Mouse (Mus musculus) megakaryocyte, embryonic 14.5 days (primary cell): ENCODE results near the gene Smyd3. TPM values are rescaled to one million over a fixed set of nuclear protein-coding genes. Genes with fewer than 3 reads are reported as not detected.

Source experiments
- H3K27me3 ChIP-seq: replicated peaks from 2 replicates; pipeline ENCODE3; 2012; ENCODE audit warnings: inconsistent platforms
- H3K36me3 ChIP-seq: replicated peaks from 2 replicates; pipeline ENCODE3; 2012; ENCODE audit warnings: low read length, inconsistent platforms, mixed read lengths
- H3K4me1 ChIP-seq: 2 replicates; pipeline ENCODE4 v1.6.1; 2012; ENCODE audit warnings: inconsistent platforms
- H3K4me3 ChIP-seq: replicated peaks from 2 replicates; pipeline ENCODE3; 2012; ENCODE audit warnings: moderate library complexity, mild to moderate bottlenecking, inconsistent platforms
- H3K9me3 ChIP-seq: 2 replicates; pipeline ENCODE4 v1.6.1; 2012; ENCODE audit warnings: inconsistent platforms
- FLI1 ChIP-seq: IDR thresholded peaks from 2 replicates; pipeline ENCODE4 v1.6.1; 2012; ENCODE audit warnings: low read length, inconsistent platforms, mixed read lengths
- GATA1 ChIP-seq: IDR thresholded peaks from 3 replicates; pipeline ENCODE4 v1.6.1; 2012; ENCODE audit warnings: mixed read lengths, low read length, inconsistent platforms, borderline replicate concordance
- polyA plus RNA-seq: library from polyadenylated mRNA; stranded (reverse); fragments of >175 nt; gene quantifications from 2 replicates; pipeline ENCODE4 v1.2.3, GENCODE M21; 2012; ENCODE audit warnings: low replicate concordance; ENCODE audit not compliant: insufficient read depth

The Smyd3 gene
- polyA plus RNA-seq, 1 experiment, result 2.4 TPM

- TF ChIP-seq FLI1, result no peak
- TF ChIP-seq GATA1, result no peak
- Histone ChIP-seq H3K27me3 (no peaks in the 10 kb centered on the region), H3K9me3 (peaks cover 11% of the 10 kb centered on the region)
Measured at GRCm38 (mm10) chr1:179361481-179362466, 156.1 kb downstream of the Smyd3 start.

GRCm38 (mm10) chr1:179357111-179357510, 160.7 kb downstream of the Smyd3 start:
- no peak overlapping the region for H3K4me3 ChIP-seq
- no peaks in the 10 kb centered on the region for H3K36me3 ChIP-seq
- H3K27me3 ChIP-seq, result no peaks in the 10 kb centered on the region
- H3K9me3 ChIP-seq, result 0 out of 2 replicates have a peak, but pooled peaks cover 8% of the 10 kb centered on the region
- TF ChIP-seq GATA1 (no peak), FLI1 (no peak)
- no peaks in the 10 kb centered on the region for H3K4me1 ChIP-seq

More at GRCm38 (mm10) chr1:179361481-179362466, 156.1 kb downstream of the Smyd3 start:
- Histone ChIP-seq H3K4me1 (no peaks in the 10 kb centered on the region), H3K4me3 (no peak overlapping the region), H3K36me3 (no peaks in the 10 kb centered on the region)

GRCm38 (mm10) chr1:179354250-179354649, 163.6 kb downstream of the Smyd3 start:
- peaks cover 4% of the 10 kb centered on the region; the same call in 1 of the 2 replicates for H3K4me1 ChIP-seq
- no peak overlapping the region for H3K4me3 ChIP-seq
- H3K27me3 ChIP-seq, result no peaks in the 10 kb centered on the region
- no peaks in the 10 kb centered on the region for H3K36me3 ChIP-seq
- TF ChIP-seq FLI1, result no peak
- no peak for TF ChIP-seq GATA1
- 0 out of 2 replicates have a peak, but pooled peaks cover 3% of the 10 kb centered on the region for H3K9me3 ChIP-seq

GRCm38 (mm10) chr1:179345318-179345925, 172.4 kb downstream of the Smyd3 start:
- no peak overlapping the region for H3K4me3 ChIP-seq
- peaks cover 4% of the 10 kb centered on the region for H3K36me3 ChIP-seq
- TF ChIP-seq GATA1 (no peak), FLI1 (no peak)
- H3K9me3 ChIP-seq, result no peaks in the 10 kb centered on the region
- H3K4me1 ChIP-seq, result peaks cover 4% of the 10 kb centered on the region; the same call in 1 of the 2 replicates
- H3K27me3 ChIP-seq, result no peaks in the 10 kb centered on the region

- Histone ChIP-seq H3K4me1 (no peaks in the 10 kb centered on the region), H3K4me3 (no peak overlapping the region), H3K27me3 (no peaks in the 10 kb centered on the region), H3K9me3 (no peaks in the 10 kb centered on the region), H3K36me3 (peaks cover 4% of the 10 kb centered on the region)
- TF ChIP-seq GATA1 (no peak), FLI1 (no peak)
Measured at GRCm38 (mm10) chr1:179343426-179343825, 174.4 kb downstream of the Smyd3 start.

GRCm38 (mm10) chr1:179341589-179341988, 176.3 kb downstream of the Smyd3 start:
- H3K36me3 ChIP-seq, result peaks cover 4% of the 10 kb centered on the region
- no peaks in the 10 kb centered on the region for H3K27me3 ChIP-seq
- TF ChIP-seq FLI1, result no peak
- no peak for TF ChIP-seq GATA1
- H3K4me1 ChIP-seq, result no peaks in the 10 kb centered on the region
- H3K4me3 ChIP-seq, result no peak overlapping the region
- H3K9me3 ChIP-seq, result no peaks in the 10 kb centered on the region

GRCm38 (mm10) chr1:179339066-179339465, 178.8 kb downstream of the Smyd3 start:
- TF ChIP-seq GATA1 (no peak), FLI1 (no peak)
- Histone ChIP-seq H3K4me3 (no peak overlapping the region), H3K36me3 (peaks cover 4% of the 10 kb centered on the region), H3K27me3 (no peaks in the 10 kb centered on the region), H3K4me1 (no peaks in the 10 kb centered on the region), H3K9me3 (no peaks in the 10 kb centered on the region)

GRCm38 (mm10) chr1:179337529-179337928, 180.3 kb downstream of the Smyd3 start:
- Histone ChIP-seq H3K27me3 (no peaks in the 10 kb centered on the region), H3K36me3 (no peaks in the 10 kb centered on the region), H3K4me1 (no peaks in the 10 kb centered on the region), H3K4me3 (no peak overlapping the region), H3K9me3 (no peaks in the 10 kb centered on the region)
- no peak for TF ChIP-seq GATA1

- H3K36me3 ChIP-seq, result no peaks in the 10 kb centered on the region
- H3K27me3 ChIP-seq, result no peaks in the 10 kb centered on the region
- H3K9me3 ChIP-seq, result peaks cover 18% of the 10 kb centered on the region
- H3K4me1 ChIP-seq, result no peaks in the 10 kb centered on the region
- no peak for TF ChIP-seq FLI1
- H3K4me3 ChIP-seq, result no peak overlapping the region
Measured at GRCm38 (mm10) chr1:179326965-179327308, 190.9 kb downstream of the Smyd3 start.

GRCm38 (mm10) chr1:179326262-179326964, 191.4 kb downstream of the Smyd3 start:
- no peaks in the 10 kb centered on the region for H3K36me3 ChIP-seq

More at GRCm38 (mm10) chr1:179326262-179326964, 191.4 kb downstream of the Smyd3 start:
- Histone ChIP-seq H3K4me1 (no peaks in the 10 kb centered on the region), H3K27me3 (no peaks in the 10 kb centered on the region), H3K4me3 (no peak overlapping the region), H3K9me3 (peaks cover 18% of the 10 kb centered on the region)
- no peak for TF ChIP-seq GATA1
- TF ChIP-seq FLI1, result no peak
